Mouse (Mus musculus) urinary bladder, adult 2 months (tissue): ENCODE results near the gene Dnm3. TPM values are rescaled to one million over a fixed set of nuclear protein-coding genes. Genes with fewer than 3 reads are reported as not detected.

Source experiments
- DNase-seq: peaks from one replicate; pipeline ENCODE4 v3.0.0; 2022; ENCODE audit warnings: low spot score
- polyA plus RNA-seq: library from polyadenylated mRNA; depleted of rRNA; stranded (reverse); fragments of >200 nt; gene quantifications from 2 replicates; pipeline ENCODE4 v1.2.3, GENCODE M21; 2012

Dnm3 gene
- polyA plus RNA-seq, 1 experiment, result 4.2 TPM

GRCm38 (mm10) chr1:162252869-162253268 lies 225.0 kb downstream of the Dnm3 start:
- DNase-seq, result no peak

GRCm38 (mm10) chr1:162247216-162247615 lies 230.6 kb downstream of the Dnm3 start:
- no peak for DNase-seq

DNA sequence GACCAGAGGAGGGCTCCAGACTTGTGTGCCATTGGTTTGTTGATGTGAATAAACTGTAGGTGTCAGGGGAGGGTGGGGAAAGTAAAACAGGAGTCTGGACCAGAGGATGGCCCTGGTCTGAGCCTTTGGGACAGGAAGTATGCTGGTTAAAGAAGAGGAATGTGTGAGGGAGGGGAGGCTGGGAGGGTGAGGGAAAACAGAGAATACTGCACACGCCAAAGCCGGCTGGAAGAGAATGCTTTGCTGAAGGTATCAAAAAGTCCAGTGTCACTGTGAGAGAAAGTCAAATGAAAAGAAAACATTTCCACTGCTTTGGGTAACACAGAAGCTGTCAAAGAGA lies 234.2 kb downstream of the Dnm3 start:
- no peak for DNase-seq

DNA sequence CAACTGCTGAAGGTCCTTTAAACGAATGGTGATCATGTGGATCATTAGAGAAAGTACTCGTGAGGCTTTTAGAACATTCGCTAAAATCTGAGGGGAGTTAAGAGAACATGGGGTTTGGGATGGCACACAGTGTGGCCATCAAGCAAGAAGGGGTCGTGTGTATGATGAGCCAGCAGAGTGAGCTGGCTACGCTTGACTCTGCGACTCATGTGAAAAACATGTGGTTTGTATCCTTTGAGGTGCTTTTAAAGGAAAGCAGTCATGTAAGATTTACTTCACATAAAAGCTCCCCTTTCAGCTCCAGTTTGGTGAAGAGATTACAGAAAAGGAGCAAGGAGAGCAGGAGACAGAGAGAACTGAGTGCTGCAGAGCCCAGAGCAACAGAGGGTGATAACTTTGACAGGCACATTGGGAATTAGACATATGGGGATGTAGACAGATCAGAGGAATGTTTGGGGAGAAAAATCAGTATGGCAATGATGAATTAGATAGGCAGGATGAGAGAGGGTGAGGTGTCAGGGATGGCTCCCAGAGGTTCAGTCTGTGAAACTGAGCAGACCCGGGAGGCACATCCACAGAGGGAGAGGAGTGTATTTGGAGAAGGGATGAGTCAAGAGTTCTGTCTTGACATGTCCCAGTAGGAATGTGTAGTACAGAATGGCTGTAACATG lies 234.7 kb downstream of the Dnm3 start:
- DNase-seq, result no peak

DNA sequence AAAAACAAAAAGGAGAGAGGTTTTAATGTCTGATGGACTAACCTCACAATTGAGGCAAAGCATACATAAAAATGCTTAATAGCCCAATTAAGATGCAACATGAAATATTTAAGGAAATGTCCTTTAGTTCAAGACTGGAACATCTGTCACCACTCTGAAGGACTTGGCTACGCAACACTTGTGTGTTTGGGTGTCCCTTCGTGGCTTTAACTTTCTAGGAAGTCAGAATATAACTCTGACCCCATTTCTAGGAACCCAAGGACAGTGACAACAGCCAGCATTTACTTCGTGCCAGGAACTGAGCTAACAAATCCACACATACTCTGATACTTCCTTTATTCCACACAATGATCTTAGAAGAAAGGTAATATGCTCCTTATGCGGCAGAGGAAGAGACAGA lies 237.1 kb downstream of the Dnm3 start:
- no peak for DNase-seq

- no peak for DNase-seq
Measured at GRCm38 (mm10) chr1:162238646-162239045, 239.2 kb downstream of the Dnm3 start.

DNA sequence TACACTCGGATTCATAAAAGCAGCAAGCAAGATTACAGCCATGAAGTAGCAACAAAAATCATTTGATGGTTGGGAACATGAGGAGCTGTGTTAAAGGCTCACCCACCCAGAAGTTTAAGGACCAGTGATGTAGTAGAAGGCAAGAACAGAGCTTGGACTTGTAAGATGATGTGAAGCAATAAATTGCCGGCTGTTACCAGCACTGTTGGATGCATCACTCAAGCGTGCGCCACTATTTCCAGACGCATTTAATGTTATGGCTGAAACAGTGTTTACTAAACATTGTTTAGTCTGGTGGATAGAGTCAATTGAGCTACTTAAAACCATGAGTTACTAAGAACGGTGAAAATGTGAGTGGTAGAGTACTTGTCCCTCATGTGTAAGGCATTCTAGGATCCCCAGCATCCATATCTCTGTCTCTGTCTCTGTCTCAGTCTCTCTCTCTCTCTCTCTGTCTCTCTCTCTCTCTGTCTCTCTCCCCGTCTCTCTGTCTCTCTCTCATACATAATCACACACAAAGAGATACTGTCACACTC lies 241.1 kb downstream of the Dnm3 start:
- no peak for DNase-seq

- no peak for DNase-seq
Measured at GRCm38 (mm10) chr1:162225621-162226147, 252.2 kb downstream of the Dnm3 start.

- no peak for DNase-seq
Measured at GRCm38 (mm10) chr1:162224817-162225605, 252.8 kb downstream of the Dnm3 start.

DNA sequence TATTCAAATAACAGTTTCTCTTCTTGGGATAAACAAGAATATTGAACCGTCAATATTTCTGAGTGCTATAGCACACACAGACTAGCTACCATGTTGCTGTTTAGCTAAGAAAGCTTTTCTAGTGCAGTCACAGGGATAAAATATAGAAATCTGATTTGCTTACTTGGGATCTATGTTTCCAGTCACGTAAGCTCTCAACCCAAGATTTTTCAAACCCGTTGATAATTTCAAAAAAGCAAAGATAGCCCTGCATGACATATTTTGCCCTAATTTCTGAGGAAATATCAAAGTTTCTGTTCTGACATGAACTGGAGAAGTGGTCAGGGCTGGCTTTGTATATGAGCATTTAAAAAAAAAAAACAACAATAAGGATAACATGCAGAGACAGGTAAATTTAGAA lies 253.8 kb downstream of the Dnm3 start:
- no peak for DNase-seq

DNA sequence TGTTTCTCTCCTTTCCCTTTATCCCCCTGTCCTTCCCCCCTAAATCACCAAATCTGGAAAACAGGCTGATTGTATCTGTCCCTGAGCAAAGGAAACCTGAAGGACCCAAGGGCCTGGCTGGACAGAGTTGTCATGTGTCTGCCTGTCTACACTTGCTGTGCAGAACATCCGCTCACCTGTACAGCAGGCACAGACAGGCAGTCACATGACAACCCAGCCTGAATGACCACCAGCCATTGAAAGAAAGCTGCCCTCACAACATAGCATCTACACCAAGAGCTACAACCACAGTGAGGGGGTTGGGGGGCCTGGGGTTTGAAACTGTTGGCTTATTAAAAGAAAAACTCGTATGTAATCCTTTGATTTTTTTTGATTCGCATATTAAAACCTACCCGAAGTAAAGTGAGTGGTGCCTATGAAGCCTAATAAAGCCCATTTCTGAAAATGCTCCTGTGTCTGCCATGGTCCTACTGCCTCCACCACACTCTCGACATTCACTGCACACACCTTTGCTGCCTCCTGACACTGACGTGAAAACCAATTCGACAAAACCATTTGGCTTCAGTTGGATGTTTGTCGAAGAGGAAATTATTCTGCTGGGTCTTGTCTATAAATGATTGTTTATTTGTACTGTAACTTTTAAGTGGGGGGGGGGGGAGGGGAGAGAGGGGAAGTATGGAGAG lies 254.4 kb downstream of the Dnm3 start:
- DNase-seq, result no peak

- DNase-seq, result no peak
Measured at GRCm38 (mm10) chr1:162222353-162222752, 255.5 kb downstream of the Dnm3 start.

GRCm38 (mm10) chr1:162221801-162222301 lies 256.0 kb downstream of the Dnm3 start:
- no peak for DNase-seq

DNA sequence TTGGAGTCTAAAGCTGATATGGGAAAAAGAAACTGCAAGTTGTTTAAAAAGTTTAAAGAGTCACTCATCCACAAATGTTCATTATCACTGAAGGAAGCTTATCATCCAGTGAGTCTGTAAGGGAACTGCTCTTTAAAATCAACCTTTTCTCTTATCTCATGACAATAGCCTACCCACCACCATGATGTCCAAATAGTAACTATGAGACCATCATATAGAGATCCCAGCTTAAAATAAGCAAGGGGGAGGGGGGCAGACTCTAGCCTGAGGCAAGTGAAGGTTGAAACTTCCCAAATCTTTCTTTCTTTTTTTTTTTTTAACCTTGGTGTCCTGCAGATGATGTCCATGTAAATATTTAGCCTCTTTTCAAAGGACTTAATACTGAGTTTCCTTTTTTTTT lies 256.9 kb downstream of the Dnm3 start:
- no peak for DNase-seq

GRCm38 (mm10) chr1:162219781-162220180 lies 258.1 kb downstream of the Dnm3 start:
- DNase-seq, result no peak

- DNase-seq, result no peak
Measured at GRCm38 (mm10) chr1:162218530-162219180, 259.2 kb downstream of the Dnm3 start.

DNA sequence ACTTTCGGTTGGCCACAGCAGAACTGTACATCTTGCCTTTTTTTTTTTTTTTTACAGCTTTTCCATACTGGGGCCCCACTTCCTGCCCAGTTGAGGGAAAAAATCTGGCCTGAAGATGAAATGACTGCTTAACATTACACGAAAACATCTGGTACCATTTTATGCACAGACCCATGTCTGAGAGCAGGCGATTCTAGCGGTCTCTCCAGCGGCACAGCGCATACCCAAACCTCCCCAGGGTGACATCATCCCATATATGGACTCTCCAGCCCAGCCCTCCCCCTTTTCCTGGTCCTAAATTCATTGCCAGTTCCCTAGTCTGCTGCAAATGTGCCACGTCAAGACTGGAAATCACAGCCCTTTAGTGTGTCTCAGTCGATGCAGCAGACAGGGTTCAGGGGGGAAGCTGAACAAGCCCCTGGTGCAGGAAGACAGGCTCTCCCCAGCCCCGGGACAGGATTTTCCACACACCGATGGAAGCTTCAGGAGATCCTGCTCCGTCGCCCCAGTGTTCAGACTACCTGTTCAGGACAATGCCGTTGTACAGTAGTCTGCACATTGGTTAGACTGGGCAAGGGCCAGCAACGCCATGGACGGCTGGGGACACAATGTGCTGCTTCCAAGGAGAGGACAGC lies 260.4 kb downstream of the Dnm3 start:
- DNase-seq, result peak; percentile 34

DNA sequence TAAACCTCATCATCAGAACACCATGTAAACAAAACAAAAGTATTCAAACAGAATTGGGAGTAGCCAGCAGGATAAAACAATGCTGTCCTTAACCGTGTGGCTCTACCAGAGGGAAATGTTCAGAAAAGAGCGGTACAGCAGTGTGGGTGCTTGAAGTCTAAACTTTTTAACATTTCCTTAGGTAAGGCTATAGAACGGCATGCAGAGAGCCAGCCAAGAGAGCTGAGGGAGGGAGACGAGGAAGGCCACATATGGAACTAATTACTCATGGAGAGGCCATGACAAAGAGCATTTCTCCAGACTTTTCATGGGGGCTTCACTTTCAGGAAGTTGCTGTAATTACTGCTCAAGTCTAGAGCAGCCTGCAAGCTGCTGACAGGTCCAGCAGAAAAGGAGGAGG lies 261.2 kb downstream of the Dnm3 start:
- no peak for DNase-seq

GRCm38 (mm10) chr1:162215743-162216142 lies 262.1 kb downstream of the Dnm3 start:
- no peak for DNase-seq

- DNase-seq, result no peak
Measured at GRCm38 (mm10) chr1:162213066-162213465, 264.8 kb downstream of the Dnm3 start.

DNA sequence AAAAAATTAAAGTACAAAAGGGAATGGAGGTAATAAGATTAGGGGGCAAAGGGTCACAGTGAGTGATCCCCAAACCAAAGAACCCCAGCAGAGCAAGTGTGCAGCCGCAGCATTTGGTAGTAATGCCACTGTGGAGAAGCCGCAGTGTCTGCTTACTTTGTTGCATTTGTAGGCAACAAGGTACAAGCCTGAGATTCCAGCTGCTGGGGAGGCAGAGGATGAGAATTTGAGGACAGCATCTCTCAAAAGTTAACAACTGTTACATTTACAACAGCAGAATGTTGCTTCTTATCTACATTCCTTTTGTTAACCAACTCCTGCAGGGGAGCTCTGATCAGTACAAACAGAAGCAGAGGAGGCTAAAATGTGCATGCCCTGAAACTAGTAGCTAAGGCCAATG lies 267.3 kb downstream of the Dnm3 start:
- no peak for DNase-seq
